Mouse (Mus musculus): ENCODE measurements around the gene Myo1h. TPM values are rescaled to one million over a fixed set of nuclear protein-coding genes. Genes with fewer than 3 reads are reported as not detected.
A peak's percentile ranks its signal among the peaks of the same experiment; 100 is the strongest.

Gene Myo1h
- polyA plus RNA-seq, 1 experiment from 2014 or later, result 3.8 TPM

- Histone ChIP-seq H3K9me3 (ENCODE audit: control insufficient read depth, low read length) (no peaks in the 10 kb centered on the region), H3K27ac (replicated peaks) (peak overlapping the region; percentile 95), H3K4me3 (ENCODE audit: low read depth, low read length) (no peak overlapping the region), H3K4me1 (replicated peaks; ENCODE audit: control insufficient read depth, insufficient read depth) (peaks cover 39% of the 10 kb centered on the region), H3K27me3 (ENCODE audit: control insufficient read depth, insufficient read depth, low read length) (no peaks in the 10 kb centered on the region), H3K9ac (ENCODE audit: low read length) (peak overlapping the region; percentile 41), H3K4me2 (replicated peaks; ENCODE audit: low read depth) (0 out of 2 replicates have a peak overlapping the region, but pooled peaks have one; percentile 23), H3K36me3 (ENCODE audit: control insufficient read depth, insufficient read depth, low read length) (peaks cover 33% of the 10 kb centered on the region)
- no peak for TF ChIP-seq CTCF (IDR thresholded peaks at IDR 0.05; ENCODE audit: low read depth)
- TF ChIP-seq EP300 (optimal IDR thresholded peaks at IDR 0.05), result no peak
- ATAC-seq (ENCODE audit: low FRiP score, low TSS enrichment) (no peak), DNase-seq (ENCODE audit: low spot score) (no peak)
- WGBS, result 49% methylated on average over 9 of the region's 9 CpGs
Measured at GRCm38 (mm10) chr5:114369921-114370320, 81.0 kb downstream of the Myo1h start.

- H3K4me2 ChIP-seq (replicated peaks; ENCODE audit: low read depth), result peak overlapping the region; percentile 32
- no peaks in the 10 kb centered on the region for H3K27me3 ChIP-seq (ENCODE audit: control insufficient read depth, insufficient read depth, low read length)
- no peak overlapping the region for H3K4me3 ChIP-seq (ENCODE audit: low read depth, low read length)
- peak overlapping the region; percentile 36; the same call in 1 of the 2 replicates for H3K9ac ChIP-seq (ENCODE audit: low read length)
- peak; percentile 63 for DNase-seq (ENCODE audit: low spot score)
- no peaks in the 10 kb centered on the region for H3K9me3 ChIP-seq (ENCODE audit: control insufficient read depth, low read length)
- H3K36me3 ChIP-seq (ENCODE audit: control insufficient read depth, insufficient read depth, low read length), result peaks cover 36% of the 10 kb centered on the region
- TF ChIP-seq EP300 (optimal IDR thresholded peaks at IDR 0.05), result peak; percentile 71
- peak; percentile 64 for TF ChIP-seq CTCF (IDR thresholded peaks at IDR 0.05; ENCODE audit: low read depth)
- ATAC-seq (ENCODE audit: low FRiP score, low TSS enrichment), result peak; percentile 47; the same call in 1 of the 2 replicates
- peak overlapping the region; percentile 95 for H3K27ac ChIP-seq (replicated peaks)
- peaks cover 39% of the 10 kb centered on the region for H3K4me1 ChIP-seq (replicated peaks; ENCODE audit: control insufficient read depth, insufficient read depth)
- WGBS, result 23% methylated on average over 9 of the region's 9 CpGs
Measured at GRCm38 (mm10) chr5:114370371-114370776, 81.4 kb downstream of the Myo1h start.

GRCm38 (mm10) chr5:114371331-114371730 is 82.4 kb downstream of the Myo1h start:
- H3K9ac ChIP-seq (ENCODE audit: low read length), result peak overlapping the region; percentile 36; the same call in 1 of the 2 replicates
- no peak for ATAC-seq (ENCODE audit: low FRiP score, low TSS enrichment)
- H3K27me3 ChIP-seq (ENCODE audit: control insufficient read depth, insufficient read depth, low read length), result no peaks in the 10 kb centered on the region
- no peak overlapping the region for H3K4me3 ChIP-seq (ENCODE audit: low read depth, low read length)
- H3K27ac ChIP-seq (replicated peaks), result peak overlapping the region; percentile 95
- H3K4me2 ChIP-seq (replicated peaks; ENCODE audit: low read depth), result peak overlapping the region; percentile 32
- no peak for DNase-seq (ENCODE audit: low spot score)
- TF ChIP-seq CTCF (IDR thresholded peaks at IDR 0.05; ENCODE audit: low read depth), result no peak
- TF ChIP-seq EP300 (optimal IDR thresholded peaks at IDR 0.05), result no peak
- 34% methylated on average over 3 of the region's 3 CpGs for WGBS
- no peaks in the 10 kb centered on the region for H3K9me3 ChIP-seq (ENCODE audit: control insufficient read depth, low read length)
- H3K4me1 ChIP-seq (replicated peaks; ENCODE audit: control insufficient read depth, insufficient read depth), result peaks cover 37% of the 10 kb centered on the region
- H3K36me3 ChIP-seq (ENCODE audit: control insufficient read depth, insufficient read depth, low read length), result peaks cover 32% of the 10 kb centered on the region

GRCm38 (mm10) chr5:114371731-114372473 is 82.9 kb downstream of the Myo1h start:
- H3K27ac ChIP-seq (replicated peaks), result peak overlapping the region; percentile 95
- H3K9ac ChIP-seq (ENCODE audit: low read length), result 0 out of 2 replicates have a peak overlapping the region, but pooled peaks have one; percentile 36
- peaks cover 37% of the 10 kb centered on the region for H3K4me1 ChIP-seq (replicated peaks; ENCODE audit: control insufficient read depth, insufficient read depth)
- ATAC-seq (ENCODE audit: low FRiP score, low TSS enrichment) (peak; percentile 38), DNase-seq (ENCODE audit: low spot score) (peak; percentile 59)
- 40% methylated on average over 25 of the region's 25 CpGs for WGBS
- H3K4me3 ChIP-seq (ENCODE audit: low read depth, low read length), result no peak overlapping the region
- H3K27me3 ChIP-seq (ENCODE audit: control insufficient read depth, insufficient read depth, low read length), result no peaks in the 10 kb centered on the region
- TF ChIP-seq CTCF (IDR thresholded peaks at IDR 0.05; ENCODE audit: low read depth) (no peak), EP300 (optimal IDR thresholded peaks at IDR 0.05) (peak; percentile 61)
- no peaks in the 10 kb centered on the region for H3K9me3 ChIP-seq (ENCODE audit: control insufficient read depth, low read length)
- H3K4me2 ChIP-seq (replicated peaks; ENCODE audit: low read depth), result peak overlapping the region; percentile 32; the same call in 1 of the 2 replicates
- H3K36me3 ChIP-seq (ENCODE audit: control insufficient read depth, insufficient read depth, low read length), result peaks cover 28% of the 10 kb centered on the region

GRCm38 (mm10) chr5:114372565-114372964 is 83.6 kb downstream of the Myo1h start:
- Histone ChIP-seq H3K36me3 (ENCODE audit: control insufficient read depth, insufficient read depth, low read length) (peaks cover 21% of the 10 kb centered on the region), H3K4me2 (replicated peaks; ENCODE audit: low read depth) (peak overlapping the region; percentile 24; the same call in 1 of the 2 replicates), H3K27me3 (ENCODE audit: control insufficient read depth, insufficient read depth, low read length) (no peaks in the 10 kb centered on the region), H3K4me3 (ENCODE audit: low read depth, low read length) (no peak overlapping the region), H3K27ac (replicated peaks) (peak overlapping the region; percentile 95), H3K4me1 (replicated peaks; ENCODE audit: control insufficient read depth, insufficient read depth) (peaks cover 39% of the 10 kb centered on the region), H3K9ac (ENCODE audit: low read length) (peak overlapping the region; percentile 36; the same call in 1 of the 2 replicates), H3K9me3 (ENCODE audit: control insufficient read depth, low read length) (no peaks in the 10 kb centered on the region)
- ATAC-seq (ENCODE audit: low FRiP score, low TSS enrichment) (peak; percentile 53), DNase-seq (ENCODE audit: low spot score) (peak; percentile 54)
- TF ChIP-seq CTCF (IDR thresholded peaks at IDR 0.05; ENCODE audit: low read depth) (no peak), EP300 (optimal IDR thresholded peaks at IDR 0.05) (no peak)
- WGBS, result 21% methylated on average over 11 of the region's 11 CpGs

GRCm38 (mm10) chr5:114373174-114373573 is 84.2 kb downstream of the Myo1h start:
- H3K9me3 ChIP-seq (ENCODE audit: control insufficient read depth, low read length), result no peaks in the 10 kb centered on the region
- H3K4me3 ChIP-seq (ENCODE audit: low read depth, low read length), result no peak overlapping the region
- DNase-seq (ENCODE audit: low spot score) (no peak), ATAC-seq (ENCODE audit: low FRiP score, low TSS enrichment) (no peak)
- H3K4me2 ChIP-seq (replicated peaks; ENCODE audit: low read depth), result no peak overlapping the region
- WGBS, result 48% methylated on average over 11 of the region's 11 CpGs
- H3K27ac ChIP-seq (replicated peaks), result peak overlapping the region; percentile 95
- no peaks in the 10 kb centered on the region for H3K27me3 ChIP-seq (ENCODE audit: control insufficient read depth, insufficient read depth, low read length)
- peak overlapping the region; percentile 35 for H3K9ac ChIP-seq (ENCODE audit: low read length)
- peaks cover 18% of the 10 kb centered on the region for H3K36me3 ChIP-seq (ENCODE audit: control insufficient read depth, insufficient read depth, low read length)
- no peak for TF ChIP-seq EP300 (optimal IDR thresholded peaks at IDR 0.05)
- no peak for TF ChIP-seq CTCF (IDR thresholded peaks at IDR 0.05; ENCODE audit: low read depth)
- peaks cover 40% of the 10 kb centered on the region for H3K4me1 ChIP-seq (replicated peaks; ENCODE audit: control insufficient read depth, insufficient read depth)
